Mouse (Mus musculus): ENCODE results near the gene Ripor3.

DNA sequence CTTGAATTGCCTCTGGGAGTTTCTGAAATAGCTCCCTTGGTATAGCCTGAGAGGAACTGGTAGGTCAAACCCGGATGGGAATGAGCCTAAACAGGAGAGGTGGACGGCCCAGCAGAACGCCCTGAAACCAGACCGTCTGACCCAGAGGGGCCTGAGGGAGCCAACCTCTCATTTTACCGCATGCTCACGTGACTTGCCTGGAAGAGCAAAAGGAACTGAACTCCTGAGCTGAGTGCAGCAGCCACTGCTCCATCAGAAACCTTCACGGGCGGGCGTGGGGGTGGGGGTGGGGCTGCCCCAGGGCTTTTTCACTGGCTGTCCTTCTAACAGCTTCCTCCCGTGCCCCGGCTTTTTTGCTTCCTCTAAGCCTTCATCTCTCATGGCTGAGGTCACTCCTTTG, 475 bp upstream of the Ripor3 start:
- TF ChIP-seq CTCF (IDR thresholded peaks at IDR 0.05; ENCODE audit: borderline replicate concordance, insufficient read depth, low read depth, low read length) (no peak), POLR2A (IDR thresholded peaks at IDR 0.05; ENCODE audit: borderline replicate concordance, insufficient read depth, low read length) (no peak)
